Mouse (Mus musculus) stomach, embryonic 14.5 days (tissue): ENCODE measurements at regions not wholly inside any gene's neighbourhood (a gene's known extent, or its start where the extent isn't known, plus 50 kb on each side); places are given as distances from the start of the nearest gene placed in this dataset.

Source experiments
- ATAC-seq: fragments of 200-750 bp; cut with Nextera tagmentation; 2 replicates; pipeline ENCODE4 v1.8.0; 2017; ENCODE audit warnings: low read depth, moderate TSS enrichment; ENCODE audit not compliant: insufficient number of reproducible peaks, insufficient read depth, low FRiP score
- H3K27ac ChIP-seq: fragments of 300-500 bp; sonication (generic); 2 replicates; pipeline ENCODE4 v1.5.1; 2014; ENCODE audit warnings: mild to moderate bottlenecking, low read length, moderate library complexity, mixed read lengths
- H3K27me3 ChIP-seq: fragments of 300-500 bp; sonication (generic); 2 replicates; pipeline ENCODE4 v1.6.1; 2014; ENCODE audit warnings: low read length, control low read depth, mixed read lengths; ENCODE audit not compliant: control insufficient read depth, insufficient read depth
- H3K36me3 ChIP-seq: fragments of 300-500 bp; sonication (generic); 2 replicates; pipeline ENCODE4 v1.6.1; 2014; ENCODE audit warnings: mild to moderate bottlenecking, control low read depth, low read length, moderate library complexity, mixed read lengths; ENCODE audit not compliant: control insufficient read depth, insufficient read depth
- H3K4me1 ChIP-seq: fragments of 300-500 bp; sonication (generic); 2 replicates; pipeline ENCODE4 v1.6.1; 2014; ENCODE audit warnings: low read length, control low read depth, mixed read lengths; ENCODE audit not compliant: control insufficient read depth, insufficient read depth
- H3K4me2 ChIP-seq: fragments of 300-500 bp; sonication (generic); replicated peaks from 2 replicates; pipeline ENCODE4 v1.6.1; 2014; ENCODE audit warnings: low read depth, low read length, control low read depth
- H3K4me3 ChIP-seq: fragments of 300-500 bp; sonication (generic); 2 replicates; pipeline ENCODE4 v1.5.1; 2014; ENCODE audit warnings: low read depth, low read length, control low read depth
- H3K9ac ChIP-seq: fragments of 300-500 bp; sonication (generic); replicated peaks from 2 replicates; pipeline ENCODE4 v1.6.1; 2014; ENCODE audit warnings: low read depth, mild to moderate bottlenecking, control low read depth, low read length, moderate library complexity, mixed read lengths
- H3K9me3 ChIP-seq: fragments of 300-500 bp; sonication (generic); 2 replicates; pipeline ENCODE4 v1.6.1; 2016; ENCODE audit warnings: low read depth, low read length, control low read depth; ENCODE audit not compliant: control insufficient read depth
- WGBS: fragments of 180-500 bp; shearing (Covaris S2); extraction: QIAGEN DNeasy Blood & Tissue Kit; methylation state at CpG from one replicate; pipeline ENCODE4 v1.1.7; 2014; 5-methylcytosine and 5-hydroxymethylcytosine counted together

GRCm38 (mm10) chr12:5549796-5550195, 174.3 kb upstream of the Klhl29 start:
- H3K4me2 ChIP-seq = no peak overlapping the region
- WGBS = 50% methylated on average over 7 of the region's 7 CpGs
- no peaks in the 10 kb centered on the region for H3K9me3 ChIP-seq
- ATAC-seq = no peak
- no peak overlapping the region for H3K27ac ChIP-seq
- no peaks in the 10 kb centered on the region for H3K27me3 ChIP-seq
- no peaks in the 10 kb centered on the region for H3K4me1 ChIP-seq
- H3K9ac ChIP-seq = no peak overlapping the region
- no peak overlapping the region for H3K4me3 ChIP-seq
- no peaks in the 10 kb centered on the region for H3K36me3 ChIP-seq

- H3K4me3 ChIP-seq = no peak overlapping the region
- ATAC-seq = no peak
- no peaks in the 10 kb centered on the region for H3K36me3 ChIP-seq
- no peak overlapping the region for H3K4me2 ChIP-seq
- H3K4me1 ChIP-seq = no peaks in the 10 kb centered on the region
- no peak overlapping the region for H3K27ac ChIP-seq
- H3K9ac ChIP-seq = no peak overlapping the region
- H3K9me3 ChIP-seq = no peaks in the 10 kb centered on the region
- H3K27me3 ChIP-seq = no peaks in the 10 kb centered on the region
- WGBS = 77% methylated on average over 5 of the region's 5 CpGs
Observed at GRCm38 (mm10) chr12:5547698-5548097, 172.2 kb upstream of the Klhl29 start.

- H3K27me3 ChIP-seq = no peaks in the 10 kb centered on the region
- H3K4me2 ChIP-seq = no peak overlapping the region
- no peaks in the 10 kb centered on the region for H3K9me3 ChIP-seq
- ATAC-seq = no peak
- H3K4me1 ChIP-seq = no peaks in the 10 kb centered on the region
- no peak overlapping the region for H3K9ac ChIP-seq
- no peak overlapping the region for H3K27ac ChIP-seq
- H3K4me3 ChIP-seq = no peak overlapping the region
- no peaks in the 10 kb centered on the region for H3K36me3 ChIP-seq
Observed at GRCm38 (mm10) chr12:5542701-5543100, 167.2 kb upstream of the Klhl29 start.

- Histone ChIP-seq H3K36me3 (no peaks in the 10 kb centered on the region), H3K4me1 (no peaks in the 10 kb centered on the region), H3K4me3 (no peak overlapping the region), H3K4me2 (no peak overlapping the region), H3K9ac (no peak overlapping the region), H3K27me3 (no peaks in the 10 kb centered on the region), H3K27ac (no peak overlapping the region), H3K9me3 (no peaks in the 10 kb centered on the region)
- no peak for ATAC-seq
- WGBS = 78% methylated on average over 4 of the region's 4 CpGs
Observed at GRCm38 (mm10) chr12:5496299-5496698, 120.8 kb upstream of the Klhl29 start.

GRCm38 (mm10) chr12:5494657-5495512, 119.4 kb upstream of the Klhl29 start:
- H3K27me3 ChIP-seq = no peaks in the 10 kb centered on the region
- no peak overlapping the region; the same call in 1 of the 2 replicates for H3K27ac ChIP-seq
- no peak overlapping the region for H3K4me3 ChIP-seq
- H3K9me3 ChIP-seq = no peaks in the 10 kb centered on the region
- no peaks in the 10 kb centered on the region for H3K36me3 ChIP-seq
- WGBS = 29% methylated on average over 7 of the region's 7 CpGs
- H3K4me1 ChIP-seq = no peaks in the 10 kb centered on the region
- no peak overlapping the region for H3K4me2 ChIP-seq
- H3K9ac ChIP-seq = no peak overlapping the region
- ATAC-seq = peak; percentile 49; the same call in 1 of the 2 replicates

- Histone ChIP-seq H3K27ac (no peak overlapping the region), H3K27me3 (no peaks in the 10 kb centered on the region), H3K9ac (no peak overlapping the region), H3K4me3 (no peak overlapping the region), H3K9me3 (no peaks in the 10 kb centered on the region), H3K4me1 (no peaks in the 10 kb centered on the region), H3K36me3 (no peaks in the 10 kb centered on the region), H3K4me2 (no peak overlapping the region)
- 0 out of 2 replicates have a peak, but pooled peaks have one; percentile 49 for ATAC-seq
- WGBS = 79% methylated on average over 9 of the region's 9 CpGs
Observed at GRCm38 (mm10) chr12:5464250-5464899, 88.9 kb upstream of the Klhl29 start.

- 85% methylated on average over 2 of the region's 2 CpGs for WGBS
- Histone ChIP-seq H3K9ac (no peak overlapping the region), H3K4me3 (no peak overlapping the region), H3K27ac (no peak overlapping the region), H3K4me2 (no peak overlapping the region), H3K4me1 (no peaks in the 10 kb centered on the region), H3K9me3 (no peaks in the 10 kb centered on the region), H3K27me3 (no peaks in the 10 kb centered on the region), H3K36me3 (no peaks in the 10 kb centered on the region)
- ATAC-seq = no peak
Observed at GRCm38 (mm10) chr12:5453157-5453556, 77.7 kb upstream of the Klhl29 start.

- no peak overlapping the region for H3K4me2 ChIP-seq
- no peaks in the 10 kb centered on the region for H3K9me3 ChIP-seq
- no peaks in the 10 kb centered on the region for H3K36me3 ChIP-seq
- no peak overlapping the region for H3K4me3 ChIP-seq
- H3K27me3 ChIP-seq = no peaks in the 10 kb centered on the region
- H3K27ac ChIP-seq = no peak overlapping the region
- ATAC-seq = no peak
- no peak overlapping the region for H3K9ac ChIP-seq
- H3K4me1 ChIP-seq = no peaks in the 10 kb centered on the region
- 33% methylated on average over 2 of the region's 2 CpGs for WGBS
Observed at GRCm38 (mm10) chr12:5443730-5444129, 68.2 kb upstream of the Klhl29 start.
